Mouse (Mus musculus): Measurements from ENCODE around the gene Yars.

Gene Yars

DNA sequence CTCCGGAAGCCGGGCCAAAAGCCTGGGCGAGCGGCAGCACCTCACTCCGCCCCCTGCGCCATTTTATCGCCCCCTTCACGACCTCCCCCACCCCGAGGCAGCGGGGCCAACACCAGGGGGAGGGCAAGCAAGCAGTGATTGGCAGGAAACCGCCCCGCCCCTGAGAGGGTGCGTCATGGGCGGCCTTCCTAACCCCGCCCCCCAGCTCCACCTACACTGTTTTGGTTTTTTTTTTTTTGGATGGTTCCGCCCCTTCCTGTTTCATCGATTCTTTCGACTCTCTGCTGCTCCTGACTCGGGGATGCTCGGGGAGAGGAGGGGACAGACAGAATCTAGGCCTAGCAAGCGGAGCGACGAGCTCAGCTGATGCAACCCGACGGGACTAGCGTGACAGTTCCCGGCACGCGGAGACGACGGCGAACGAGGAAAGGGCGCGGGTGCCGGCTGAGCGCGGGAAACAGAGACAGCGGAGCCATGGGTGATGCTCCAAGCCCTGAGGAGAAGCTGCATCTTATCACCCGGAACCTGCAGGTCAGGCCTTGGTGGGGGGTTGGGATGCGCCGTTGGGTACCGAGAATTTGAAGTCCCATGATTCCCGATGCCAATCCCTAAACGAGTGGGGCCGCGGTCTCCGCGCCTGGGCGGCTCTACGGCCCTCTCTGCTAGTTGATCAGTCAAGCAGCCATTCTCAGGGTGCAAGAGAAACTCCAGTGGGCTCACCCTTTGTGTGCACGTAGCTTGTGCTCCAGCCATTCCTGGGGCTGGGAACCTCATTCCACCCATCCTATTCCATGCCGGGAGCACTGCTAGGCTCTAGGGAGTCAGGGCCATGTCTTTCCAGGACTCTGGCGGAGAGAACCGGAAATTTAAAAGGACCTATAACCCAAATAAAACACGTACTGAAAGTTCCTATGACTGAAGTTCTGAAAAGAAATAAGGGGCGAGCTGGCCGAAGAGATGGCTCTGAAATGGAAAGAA is at the start of gene Yars, which contains the start of gene S100pbp:
Gene Yars, plus strand, starts transcription at position 219 of the 978 bp plus-strand sequence.
Gene S100pbp, minus strand, starts transcription at position 186 of the 978 bp plus-strand sequence.
- DNase-seq (ENCODE audit: low spot score) = peak; percentile 91

DNA sequence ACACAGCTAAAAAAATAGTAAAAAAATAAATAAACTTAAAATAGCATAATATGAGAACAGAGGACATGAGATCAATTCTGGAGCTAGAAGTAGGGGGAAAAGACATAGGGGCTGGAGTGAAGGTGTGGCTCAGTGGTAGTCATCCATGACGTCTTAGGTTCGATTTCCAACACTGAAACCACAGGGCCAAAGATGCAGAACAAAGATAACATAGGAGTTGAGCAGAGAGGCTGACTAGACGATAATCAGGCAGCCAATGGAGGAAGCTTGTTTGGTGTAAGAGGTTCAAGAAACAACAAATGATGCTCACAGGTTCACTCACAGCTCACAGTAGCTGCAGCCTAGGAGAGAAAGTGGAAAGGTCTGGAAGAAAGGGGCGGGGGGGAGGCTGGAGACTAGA is 48.8 kb upstream of the Yars start:
- no peak for DNase-seq (ENCODE audit: low spot score)

DNA sequence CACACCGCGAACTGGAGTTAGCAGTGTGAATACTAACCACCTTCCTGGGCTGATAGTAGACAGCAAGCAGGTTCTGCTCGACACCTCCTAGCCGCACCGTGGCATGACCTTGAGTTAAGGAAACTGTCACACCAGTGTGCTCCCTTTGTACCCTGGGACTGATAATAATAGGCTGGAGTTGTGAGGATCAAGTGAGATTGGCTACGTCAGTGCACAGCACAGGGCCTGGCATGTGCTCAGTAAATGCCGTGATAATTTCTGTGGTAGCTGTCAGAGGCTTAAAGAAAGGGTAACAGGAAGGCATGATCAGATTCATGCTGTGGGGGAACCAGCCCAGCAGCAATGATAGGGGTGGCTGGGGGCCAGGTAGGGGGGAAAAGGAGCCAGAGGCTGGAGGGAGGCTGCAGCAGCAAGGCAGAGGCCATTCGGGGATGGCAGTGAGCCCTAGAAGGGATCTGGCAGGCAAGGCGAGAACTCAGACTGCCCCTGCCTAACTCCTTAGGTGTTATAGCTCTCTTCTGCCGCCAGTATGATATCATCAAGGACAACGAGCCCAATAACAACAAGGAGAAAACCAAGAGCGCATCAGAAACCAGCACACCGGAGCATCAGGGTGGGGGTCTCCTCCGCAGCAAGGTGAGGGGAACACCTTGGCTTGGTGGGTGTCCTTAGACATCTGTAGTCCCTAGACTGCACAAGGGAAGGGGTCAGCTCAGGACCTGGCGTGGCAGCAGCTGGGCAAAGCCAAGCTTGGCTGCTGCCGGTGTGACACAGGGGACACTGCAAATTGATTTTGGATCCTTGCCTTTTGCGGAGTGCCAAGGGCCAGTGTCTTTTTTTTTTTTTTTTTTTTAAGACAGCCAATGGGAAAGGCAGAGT is 47.8 kb upstream of the Yars start:
- DNase-seq (ENCODE audit: low spot score) = no peak

DNA sequence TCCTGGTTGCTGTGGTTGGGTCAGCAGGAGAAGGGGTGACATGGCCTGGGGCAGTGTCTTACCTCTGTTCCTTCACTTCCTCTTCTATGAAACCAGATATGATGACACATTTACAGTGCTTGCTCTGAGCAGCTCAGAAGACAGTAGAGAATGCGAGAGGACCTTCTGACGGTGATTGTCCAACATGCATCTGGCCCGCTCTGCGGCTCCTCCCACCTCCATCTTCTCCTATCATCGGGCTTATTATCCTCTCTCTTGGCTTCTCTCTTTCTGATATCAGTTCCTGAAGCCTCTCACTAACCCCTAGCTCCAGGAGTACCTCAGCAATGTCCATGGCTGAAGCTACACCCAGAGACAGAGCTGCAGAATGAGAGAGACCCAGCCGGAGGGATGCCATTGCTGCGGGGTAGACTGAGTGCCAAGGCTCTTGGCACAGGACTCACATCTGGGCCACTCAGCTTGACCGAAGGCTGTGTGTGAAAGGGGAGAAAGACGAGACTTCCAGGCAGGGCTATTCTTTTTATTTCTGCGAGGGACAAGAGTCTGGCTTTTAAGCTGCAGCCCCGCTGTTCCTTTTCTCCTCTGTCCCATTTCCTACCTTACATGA is 47.0 kb upstream of the Yars start:
- no peak for DNase-seq (ENCODE audit: low spot score)

DNA sequence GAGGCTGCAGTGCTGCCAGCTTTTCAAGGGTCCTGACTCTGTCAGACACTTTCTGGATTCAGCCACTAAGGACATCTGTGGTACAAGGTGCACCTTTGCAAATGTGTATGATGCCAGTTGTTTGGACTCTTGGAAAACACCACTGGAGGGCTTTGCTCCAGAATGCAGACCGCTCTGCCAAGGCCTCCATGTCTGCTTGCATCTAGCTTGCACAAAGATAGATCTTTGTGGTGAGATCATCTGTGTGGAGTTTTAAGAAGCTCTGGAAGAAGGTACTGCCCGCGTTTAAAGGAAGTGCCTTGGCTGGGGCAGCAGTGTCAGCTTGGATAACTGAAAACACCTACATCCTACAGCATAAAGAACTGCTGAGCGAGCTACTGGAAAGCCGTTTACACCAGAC is 46.1 kb upstream of the Yars start:
- DNase-seq (ENCODE audit: low spot score) = no peak

DNA sequence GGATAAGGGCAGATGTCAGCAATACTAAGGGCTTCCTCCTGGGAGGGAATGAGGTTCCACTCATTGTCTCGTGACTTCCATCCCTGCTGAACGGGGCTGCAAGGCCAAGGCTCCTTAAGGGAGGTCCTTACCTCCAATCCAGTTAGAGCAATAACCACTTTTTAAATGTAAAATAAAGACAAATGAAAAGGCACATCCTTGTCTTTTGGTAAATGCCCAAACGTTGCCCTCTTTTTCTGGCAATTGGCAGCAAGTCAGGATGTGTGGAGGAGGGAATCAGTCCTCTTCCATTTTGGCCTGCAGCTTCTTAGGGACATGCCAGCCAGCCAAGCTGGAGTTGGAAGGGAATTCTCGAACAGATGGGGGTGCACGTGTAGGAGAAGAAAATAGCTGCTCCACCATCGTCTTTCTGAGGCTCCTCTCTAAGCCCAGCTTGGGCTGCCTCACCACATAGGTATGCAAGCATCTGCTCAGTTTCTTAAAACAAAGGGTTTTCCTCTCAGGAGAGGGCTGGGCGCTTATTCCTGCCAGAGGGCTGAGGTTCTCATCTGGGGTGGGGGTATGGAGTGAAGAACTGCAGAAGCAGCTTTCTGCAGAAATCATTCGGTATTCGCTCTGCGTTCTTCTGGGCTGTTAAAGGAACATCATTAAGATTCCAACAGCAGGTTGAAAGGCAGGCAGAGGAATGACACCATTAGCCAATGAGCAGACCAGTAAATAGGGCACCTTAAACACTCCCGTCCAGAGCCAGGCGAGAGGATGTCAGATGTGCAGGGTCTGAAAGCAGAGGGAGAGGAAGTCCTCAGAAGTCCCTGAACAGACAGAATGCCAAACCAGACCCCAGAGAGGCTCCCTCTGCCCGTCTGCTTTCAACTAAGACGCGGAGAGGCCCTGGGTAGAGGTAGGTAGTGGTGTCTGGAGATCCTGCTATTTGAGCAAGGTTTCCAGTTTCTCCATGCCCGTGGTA is 44.9 kb upstream of the Yars start:
- DNase-seq (ENCODE audit: low spot score) = no peak

DNA sequence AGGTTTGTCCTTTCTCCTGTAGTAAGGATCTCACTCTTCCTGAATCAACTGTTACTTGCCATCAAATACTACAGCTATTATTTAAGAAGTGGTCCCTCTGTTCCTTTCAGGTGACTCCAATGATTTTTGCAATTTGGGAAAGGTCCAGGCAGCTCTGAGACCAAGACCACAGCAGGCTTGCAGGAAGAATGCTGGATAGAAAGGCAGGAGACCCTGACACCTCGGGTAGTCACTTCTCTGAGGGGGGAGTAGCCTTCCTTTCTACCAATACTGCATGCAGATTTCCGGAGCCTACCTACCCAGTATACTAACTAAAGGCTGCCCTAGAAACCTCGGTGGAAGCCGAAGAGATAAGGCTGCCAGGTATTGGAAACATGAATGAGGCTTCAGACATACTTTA is 44.1 kb upstream of the Yars start:
- DNase-seq (ENCODE audit: low spot score) = no peak

DNA sequence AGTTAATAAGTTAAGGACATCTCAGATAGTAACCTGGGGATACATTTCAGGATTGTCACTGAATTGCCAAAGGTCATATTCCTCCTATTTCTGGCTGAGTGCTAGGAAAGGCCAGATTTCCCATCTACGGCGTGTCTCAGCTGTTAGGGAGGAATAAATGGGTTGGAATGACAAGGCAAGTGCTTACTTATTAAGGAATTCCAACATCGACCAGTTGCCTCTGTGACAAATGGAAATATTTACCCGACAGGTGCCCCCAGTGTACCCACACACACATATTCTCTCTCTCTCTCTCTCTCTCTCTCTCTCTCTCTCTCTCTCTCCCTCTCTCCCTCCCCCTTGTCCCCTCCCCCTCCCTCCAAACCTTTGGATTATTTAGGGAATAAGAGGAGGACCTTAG is 43.6 kb upstream of the Yars start:
- no peak for DNase-seq (ENCODE audit: low spot score)

DNA sequence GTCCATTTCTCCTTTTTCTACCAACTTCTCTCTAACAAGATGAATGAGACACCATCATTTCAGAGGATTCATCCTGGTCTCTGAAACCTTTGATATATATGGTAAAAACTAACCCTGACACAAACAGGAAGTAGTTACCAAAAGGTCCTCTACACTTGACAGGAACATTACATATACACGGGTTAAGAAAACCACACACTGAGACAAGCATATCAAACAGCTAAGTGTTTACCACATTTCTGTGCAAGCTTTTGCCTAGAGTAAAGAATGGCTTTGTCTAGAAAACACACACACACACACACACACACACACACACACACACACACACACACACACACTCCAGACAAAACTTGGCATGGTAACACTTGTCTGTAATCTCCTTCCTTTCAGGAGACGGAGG is 43.2 kb upstream of the Yars start:
- no peak for DNase-seq (ENCODE audit: low spot score)

DNA sequence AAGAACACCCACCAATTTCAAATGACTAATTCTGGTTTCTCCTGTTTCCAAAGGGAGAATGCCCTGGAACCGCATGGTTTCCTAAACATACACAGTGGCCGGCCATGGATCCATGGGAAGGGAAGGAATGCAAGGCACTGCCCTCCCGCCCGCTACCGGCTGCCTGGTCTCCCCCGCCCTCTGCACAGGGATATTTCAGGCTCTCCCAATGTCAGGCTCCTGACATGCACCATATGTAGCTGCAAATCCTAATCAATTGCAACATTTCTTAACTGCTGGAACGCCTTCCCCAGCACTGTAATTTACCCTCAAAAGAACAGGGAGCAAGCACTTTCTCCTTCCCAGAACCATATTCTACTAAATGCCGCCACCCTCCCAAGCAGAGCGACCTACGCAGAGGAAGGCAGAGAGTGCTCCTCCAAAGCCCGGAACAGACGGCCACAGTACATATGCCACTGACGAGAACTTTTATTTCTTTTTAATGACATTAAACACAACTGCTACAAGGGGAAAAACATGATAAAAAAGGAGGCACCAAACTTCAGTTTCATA is 41.9 kb upstream of the Yars start:
- DNase-seq (ENCODE audit: low spot score) = no peak

DNA sequence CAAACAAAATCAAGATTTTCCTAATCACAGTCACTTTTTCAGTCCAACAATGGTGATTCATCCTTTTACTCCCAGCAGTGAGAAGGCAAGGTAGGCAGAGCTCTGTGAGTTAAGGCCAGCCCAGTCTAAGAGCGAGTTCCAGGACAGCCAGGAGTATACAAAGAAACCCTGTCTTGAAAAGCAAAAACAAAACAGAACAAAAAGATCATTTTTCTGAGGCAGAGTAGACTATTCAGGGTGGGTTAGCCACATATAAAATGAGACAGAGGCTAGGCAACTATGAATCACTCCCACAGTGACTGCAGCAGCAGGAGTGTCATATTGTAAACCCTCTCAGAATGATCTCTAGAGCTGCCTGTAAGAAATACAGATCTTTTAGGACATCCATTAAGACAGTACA is 40.2 kb upstream of the Yars start:
- no peak for DNase-seq (ENCODE audit: low spot score)

DNA sequence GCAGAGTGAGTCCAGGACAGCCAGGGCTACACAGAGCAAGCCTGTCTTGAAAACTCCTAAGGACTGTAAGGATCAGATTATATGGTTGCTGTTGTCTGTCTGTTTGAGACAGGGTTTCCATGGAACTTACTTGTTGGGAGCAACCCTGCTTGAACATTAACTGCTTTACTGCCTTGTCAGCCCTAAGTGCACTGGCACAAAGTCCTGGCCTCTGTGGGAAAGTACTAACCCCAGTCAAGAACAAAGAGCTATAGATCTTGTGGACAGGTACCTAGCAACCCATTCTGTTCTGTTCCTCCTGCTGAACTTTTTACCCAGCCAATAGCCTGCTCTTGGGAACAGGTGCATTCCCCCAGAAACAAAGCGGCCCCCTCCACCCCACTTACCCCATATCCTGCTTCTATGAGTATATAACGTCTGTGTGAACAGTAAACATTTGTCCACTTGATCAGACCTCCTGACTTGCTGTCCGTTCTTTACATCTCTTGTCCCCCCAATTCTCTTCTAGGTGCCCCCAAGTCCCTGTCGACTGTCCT is 38.2 kb upstream of the Yars start:
- no peak for DNase-seq (ENCODE audit: low spot score)

DNA sequence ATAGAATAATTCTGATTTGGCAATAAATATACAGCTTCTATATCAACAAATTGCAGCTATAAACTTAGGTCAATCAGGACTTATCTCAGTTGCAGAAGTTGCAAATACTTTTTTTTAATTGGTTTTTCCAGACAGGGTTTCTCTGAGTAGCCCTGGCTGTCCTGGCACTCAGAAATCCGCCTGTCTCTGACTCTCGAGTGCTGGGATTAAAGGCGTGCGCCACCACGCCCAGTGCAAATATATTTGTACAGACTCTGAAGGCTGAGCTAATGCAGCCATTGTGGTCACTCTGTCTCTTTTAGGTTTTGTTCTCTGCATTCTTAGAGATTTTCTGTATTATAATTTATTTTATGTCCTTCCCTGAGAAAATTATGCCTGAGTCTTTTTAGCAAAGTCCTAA is 32.0 kb upstream of the Yars start:
- DNase-seq (ENCODE audit: low spot score) = no peak

DNA sequence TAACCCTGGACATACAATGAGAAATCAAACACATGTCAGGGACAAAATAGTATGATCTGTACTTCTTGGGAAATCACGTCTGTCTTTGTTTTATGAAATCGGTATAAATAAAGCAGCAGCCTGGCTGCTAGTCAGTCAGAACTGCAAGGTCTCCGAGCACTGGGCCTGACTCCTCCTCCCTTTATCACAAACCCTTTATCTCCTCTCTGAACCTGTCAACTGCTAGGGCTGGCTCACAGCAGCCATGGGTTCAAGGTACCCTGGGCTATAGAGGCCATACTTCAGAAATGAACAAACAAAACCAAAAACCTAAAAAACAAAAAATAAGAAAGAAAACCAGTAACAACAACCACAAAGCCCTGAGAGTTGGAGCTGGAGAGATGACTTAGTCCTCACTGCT is 31.0 kb upstream of the Yars start:
- no peak for DNase-seq (ENCODE audit: low spot score)

DNA sequence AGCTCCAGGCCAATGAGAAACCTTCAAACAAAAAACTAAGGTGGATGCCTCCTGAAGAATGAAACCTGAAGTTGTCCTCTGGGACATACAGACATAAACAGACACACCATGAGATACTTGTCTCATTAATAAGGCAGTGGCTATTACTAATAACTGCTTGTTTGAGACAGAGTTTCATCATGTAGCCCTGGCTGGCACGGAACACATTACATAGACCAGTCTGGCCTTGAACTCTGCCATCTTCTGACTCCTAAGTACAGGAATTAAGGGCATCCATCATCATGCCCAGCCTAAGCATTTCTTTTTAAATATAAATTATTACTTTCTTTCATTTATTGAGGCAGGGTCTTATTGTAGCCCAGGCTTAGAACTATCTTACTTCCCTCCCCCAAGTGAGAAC is 28.5 kb upstream of the Yars start:
- DNase-seq (ENCODE audit: low spot score) = no peak

DNA sequence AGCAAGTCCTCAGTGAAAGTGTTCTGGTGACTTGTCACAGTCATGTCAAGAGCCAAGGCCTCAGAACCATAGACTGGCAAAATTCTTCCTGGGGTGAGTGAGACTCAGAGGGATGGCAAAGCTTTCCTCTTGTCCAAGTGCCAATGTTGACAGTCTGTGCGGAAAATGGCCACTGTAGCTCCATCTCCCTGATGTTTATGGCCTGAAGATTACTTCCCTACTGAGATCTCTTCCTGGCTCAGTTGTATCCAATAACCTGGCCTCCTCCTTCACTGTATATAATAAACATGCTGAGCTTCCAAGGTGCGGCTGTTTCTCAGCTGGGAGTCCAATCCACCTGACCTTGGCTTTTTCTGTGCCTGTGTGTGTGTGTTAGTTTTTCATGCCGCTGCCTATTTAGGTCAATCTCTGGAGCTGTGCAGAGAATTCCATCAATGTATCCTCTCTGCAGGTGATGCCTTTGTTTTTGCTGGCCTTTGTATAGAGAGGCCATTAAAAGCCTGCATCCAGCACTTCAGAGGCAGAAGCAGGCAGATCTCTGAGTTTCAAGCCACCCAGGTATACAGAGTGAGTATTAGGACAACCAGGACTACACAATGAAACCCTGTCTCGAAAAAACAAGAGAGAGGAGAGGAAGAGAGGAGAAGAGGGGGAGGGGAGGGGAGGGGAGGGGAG is 27.8 kb upstream of the Yars start:
- no peak for DNase-seq (ENCODE audit: low spot score)

DNA sequence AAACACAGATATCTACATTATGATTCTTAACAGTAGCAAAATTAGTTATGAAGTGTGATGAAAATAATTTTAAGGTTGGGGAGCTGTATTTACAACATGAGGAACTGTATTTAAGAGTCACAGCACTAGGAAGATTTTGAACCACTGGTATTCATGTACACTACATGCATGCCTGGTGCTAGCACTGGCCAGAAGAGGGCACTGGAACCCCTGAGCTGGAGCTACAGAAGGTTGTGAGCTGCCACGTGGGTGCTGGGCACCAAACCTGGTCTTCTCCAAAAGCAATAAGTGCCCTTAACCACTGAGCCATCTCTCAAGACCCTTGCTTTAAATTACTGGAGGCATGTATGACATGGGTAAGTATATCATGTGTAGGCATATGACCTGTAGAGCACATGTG is 17.0 kb upstream of the Yars start:
- DNase-seq (ENCODE audit: low spot score) = no peak

DNA sequence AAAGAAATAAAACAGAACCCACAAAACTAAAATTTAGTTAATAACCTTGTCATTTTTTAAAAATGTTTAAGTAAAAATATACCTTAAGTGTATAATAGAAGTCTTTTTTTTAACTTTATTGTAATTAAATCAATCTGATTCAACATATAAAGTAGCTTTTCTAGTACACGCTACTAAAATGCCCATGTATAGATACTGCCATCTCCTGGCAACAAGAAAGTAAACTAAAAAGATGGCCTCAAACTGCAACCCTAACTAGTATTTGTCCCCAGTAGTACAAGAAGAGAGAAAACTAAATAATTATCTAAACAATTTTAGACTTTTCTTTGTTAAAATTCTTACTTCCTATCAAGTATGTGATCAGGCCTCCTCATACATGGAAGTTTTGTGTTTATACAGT is 10.0 kb upstream of the Yars start:
- DNase-seq (ENCODE audit: low spot score) = no peak

DNA sequence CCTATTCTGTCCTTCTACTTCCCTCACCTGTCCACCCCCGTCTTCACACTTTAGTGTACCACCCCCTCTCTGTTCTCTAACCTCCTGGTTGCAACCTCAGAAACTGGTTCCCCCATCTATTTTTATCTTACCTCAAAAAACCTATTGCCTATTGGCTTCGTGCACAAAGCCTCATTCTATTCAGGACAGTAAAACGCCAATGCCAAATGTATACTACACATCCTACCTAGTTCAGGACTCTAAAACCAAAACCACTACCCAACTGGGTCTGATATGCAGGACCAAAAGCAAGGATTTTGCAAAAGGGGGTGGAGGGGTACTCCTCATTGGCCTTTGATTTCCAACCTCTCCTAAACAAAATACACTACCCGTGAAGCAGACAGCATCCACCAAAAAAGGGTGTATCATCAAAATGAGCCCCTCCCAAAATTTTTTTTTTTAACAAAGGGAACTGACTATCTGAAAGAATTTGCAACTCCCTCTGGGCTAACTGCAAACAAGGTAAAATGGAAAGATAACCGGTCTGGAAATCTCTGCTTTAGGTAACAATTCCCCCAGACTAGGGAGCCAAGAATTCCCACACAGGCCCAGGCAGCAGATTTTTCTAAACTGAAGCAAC is 1.4 kb upstream of the Yars start:
- DNase-seq (ENCODE audit: low spot score) = no peak

All from layer of hippocampus, adult 9-10 months (tissue).